Mouse (Mus musculus) forebrain, postnatal 0 days (tissue): ENCODE measurements around the gene Bex3. TPM values are rescaled to one million over a fixed set of nuclear protein-coding genes. Genes with fewer than 3 reads are reported as not detected.
A peak's percentile ranks its signal among the peaks of the same experiment; 100 is the strongest.
"Not testable (repeated sequence)": the region's sequence is repeated elsewhere in the genome, so short reads cannot be mapped to it uniquely, and the experiment has no call there.

Experiments used
- ATAC-seq: fragments of 200-750 bp; cut with Nextera tagmentation; 2 replicates; pipeline ENCODE4 v1.8.0; 2017; ENCODE audit warnings: mild to moderate bottlenecking, moderate library complexity
- DNase-seq: peaks from one replicate; pipeline ENCODE4 v3.0.0-alpha.2; 2015
- H3K27ac ChIP-seq: fragments of 300-500 bp; sonication (generic); 2 replicates; pipeline ENCODE4 v1.5.1; 2014; ENCODE audit warnings: low read depth, mild to moderate bottlenecking, antibody characterized with exemption, low read length, moderate library complexity, mixed read lengths
- H3K27me3 ChIP-seq: fragments of 300-500 bp; sonication (generic); 2 replicates; pipeline ENCODE4 v1.6.1; 2014; ENCODE audit warnings: mild to moderate bottlenecking, low read length, mixed read lengths; ENCODE audit not compliant: insufficient read depth
- H3K36me3 ChIP-seq: fragments of 300-500 bp; sonication (generic); 2 replicates; pipeline ENCODE4 v1.6.1; 2014; ENCODE audit warnings: mild to moderate bottlenecking, moderate library complexity; ENCODE audit not compliant: insufficient read depth
- H3K4me1 ChIP-seq: fragments of 300-500 bp; sonication (generic); 2 replicates; pipeline ENCODE4 v1.6.1; 2014; ENCODE audit warnings: antibody characterized with exemption; ENCODE audit not compliant: insufficient read depth
- H3K4me2 ChIP-seq: fragments of 300-500 bp; sonication (generic); 2 replicates; pipeline ENCODE4 v1.6.1; 2014; ENCODE audit warnings: low read depth, mild to moderate bottlenecking, moderate library complexity
- H3K4me3 ChIP-seq: fragments of 300-500 bp; sonication (generic); 2 replicates; pipeline ENCODE4 v1.5.1; 2014; ENCODE audit warnings: low read depth, low read length, mixed read lengths
- H3K9ac ChIP-seq: fragments of 300-500 bp; sonication (generic); 2 replicates; pipeline ENCODE4 v1.6.1; 2014; ENCODE audit warnings: mild to moderate bottlenecking
- H3K9me3 ChIP-seq: fragments of 300-500 bp; sonication (generic); 2 replicates; pipeline ENCODE4 v1.6.1; 2016; ENCODE audit warnings: low read length
- CTCF ChIP-seq: sonication (generic); IDR thresholded peaks from 2 replicates; pipeline ENCODE4 v1.5.1; 2016; ENCODE audit warnings: antibody characterized with exemption, control low read depth, low read depth
- whole genome bisulfite sequencing: fragments of 180-500 bp; shearing (Covaris S2); extraction: QIAGEN DNeasy Blood & Tissue Kit; methylation state at CpG from one replicate; pipeline ENCODE4 v1.1.7; 2014; 5-methylcytosine and 5-hydroxymethylcytosine counted together
- polyA plus RNA-seq: library from polyadenylated mRNA; unstranded; fragments of >200 nt; fragmentation: Nextera tagmentation; extraction: Ambion mirVana; gene quantifications from 2 replicates; pipeline ENCODE4 v1.2.1, GENCODE M21; 2015
- total RNA-seq: library from RNA; depleted of rRNA; stranded (reverse); fragments of >200 nt; gene quantifications from 2 replicates; pipeline ENCODE4 v1.2.3, GENCODE M21; 2014

Gene Bex3
- total and polyA plus RNA-seq, 2 experiments from 2014 or later: 271 to 782 TPM

DNA sequence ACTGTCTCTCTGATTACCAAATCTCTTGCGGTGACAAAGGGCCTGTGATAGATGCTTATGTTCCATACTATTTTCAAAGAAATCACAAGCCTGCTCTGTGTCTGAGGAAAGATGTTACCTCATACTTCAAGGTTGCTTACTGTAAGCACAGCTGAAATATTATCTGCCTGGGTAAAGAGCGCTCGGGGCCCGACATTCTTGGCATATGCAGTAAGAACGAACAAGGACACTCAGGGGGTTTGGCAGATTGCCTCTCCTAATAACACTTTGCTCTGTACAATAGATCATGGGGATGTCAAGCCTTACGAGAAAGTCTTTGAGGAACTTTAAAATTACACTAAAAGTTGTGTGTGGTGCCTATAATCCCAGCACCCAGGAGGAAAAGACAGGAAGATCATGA is 21.2 kb upstream of the Bex3 start:
- 65% methylated on average over 6 of the region's 6 CpGs for WGBS
- 0 out of 2 replicates have a peak, but pooled peaks cover 2% of the 10 kb centered on the region for H3K36me3 ChIP-seq
- DNase-seq (no peak), ATAC-seq (no peak)
- no peaks in the 10 kb centered on the region for H3K4me1 ChIP-seq
- H3K4me3 ChIP-seq: no peak overlapping the region
- H3K27ac ChIP-seq: no peak overlapping the region
- no peaks in the 10 kb centered on the region for H3K27me3 ChIP-seq
- no peak overlapping the region for H3K9ac ChIP-seq
- H3K4me2 ChIP-seq: no peak overlapping the region
- TF ChIP-seq CTCF: no peak
- H3K9me3 ChIP-seq: no peaks in the 10 kb centered on the region

- no peak for DNase-seq
- no peak overlapping the region for H3K4me3 ChIP-seq
- no peaks in the 10 kb centered on the region for H3K4me1 ChIP-seq
- H3K9me3 ChIP-seq: no peaks in the 10 kb centered on the region
- H3K27ac ChIP-seq: no peak overlapping the region
- H3K36me3 ChIP-seq: 0 out of 2 replicates have a peak, but pooled peaks cover 2% of the 10 kb centered on the region
- no peak for ATAC-seq
- H3K27me3 ChIP-seq: no peaks in the 10 kb centered on the region
- TF ChIP-seq CTCF: no peak
- no peak overlapping the region for H3K4me2 ChIP-seq
- WGBS: 78% methylated on average over 7 of the region's 7 CpGs
- H3K9ac ChIP-seq: no peak overlapping the region
Measured at GRCm38 (mm10) chrX:136249671-136250070, 20.4 kb upstream of the Bex3 start.

- no peak for DNase-seq
- no peaks in the 10 kb centered on the region for H3K27me3 ChIP-seq
- H3K4me3 ChIP-seq: no peak overlapping the region
- no peaks in the 10 kb centered on the region for H3K4me1 ChIP-seq
- no peak for ATAC-seq
- no peak for TF ChIP-seq CTCF
- H3K36me3 ChIP-seq: 0 out of 2 replicates have a peak, but pooled peaks cover 2% of the 10 kb centered on the region
- WGBS: 61% methylated on average over 6 of the region's 6 CpGs
- H3K27ac ChIP-seq: no peak overlapping the region
- no peaks in the 10 kb centered on the region for H3K9me3 ChIP-seq
- no peak overlapping the region for H3K4me2 ChIP-seq
- H3K9ac ChIP-seq: no peak overlapping the region
Measured at GRCm38 (mm10) chrX:136252023-136252729, 17.9 kb upstream of the Bex3 start.

GRCm38 (mm10) chrX:136267720-136268119 is 2.3 kb upstream of the Bex3 start:
- no peak for TF ChIP-seq CTCF
- Histone ChIP-seq H3K9ac (no peak overlapping the region), H3K9me3 (no peaks in the 10 kb centered on the region), H3K4me3 (no peak overlapping the region), H3K4me2 (no peak overlapping the region), H3K36me3 (no peaks in the 10 kb centered on the region), H3K27me3 (no peaks in the 10 kb centered on the region), H3K27ac (no peak overlapping the region), H3K4me1 (no peaks in the 10 kb centered on the region; the same call in 1 of the 2 replicates)
- DNase-seq (no peak), ATAC-seq (no peak)
- 77% methylated on average over 5 of the region's 5 CpGs for WGBS

- TF ChIP-seq CTCF: no peak
Measured at GRCm38 (mm10) chrX:136268173-136268572, 1.9 kb upstream of the Bex3 start.

GRCm38 (mm10) chrX:136270393-136271111 is 499 bp downstream of the Bex3 start:
- Histone ChIP-seq H3K9ac (peak overlapping the region; percentile 51), H3K27ac (peak overlapping the region; percentile 67), H3K4me2 (peak overlapping the region; percentile 46), H3K4me3 (peak overlapping the region; percentile 39)
- peak; percentile 68 for ATAC-seq
- H3K4me1 ChIP-seq, H3K9me3 ChIP-seq, H3K36me3 ChIP-seq, H3K27me3 ChIP-seq: not testable (repeated sequence)
- DNase-seq: peak; percentile 41
- WGBS: 39% methylated on average over 18 of the region's 60 CpGs

More at GRCm38 (mm10) chrX:136268173-136268572, 1.9 kb upstream of the Bex3 start:
- H3K4me2 ChIP-seq: no peak overlapping the region
- WGBS: 82% methylated on average over 4 of the region's 4 CpGs
- H3K27me3 ChIP-seq: no peaks in the 10 kb centered on the region
- no peaks in the 10 kb centered on the region for H3K36me3 ChIP-seq
- H3K27ac ChIP-seq: no peak overlapping the region
- ATAC-seq (no peak), DNase-seq (no peak)
- no peaks in the 10 kb centered on the region; the same call in 1 of the 2 replicates for H3K4me1 ChIP-seq
- no peak overlapping the region for H3K4me3 ChIP-seq
- no peak overlapping the region for H3K9ac ChIP-seq
- no peaks in the 10 kb centered on the region for H3K9me3 ChIP-seq

DNA sequence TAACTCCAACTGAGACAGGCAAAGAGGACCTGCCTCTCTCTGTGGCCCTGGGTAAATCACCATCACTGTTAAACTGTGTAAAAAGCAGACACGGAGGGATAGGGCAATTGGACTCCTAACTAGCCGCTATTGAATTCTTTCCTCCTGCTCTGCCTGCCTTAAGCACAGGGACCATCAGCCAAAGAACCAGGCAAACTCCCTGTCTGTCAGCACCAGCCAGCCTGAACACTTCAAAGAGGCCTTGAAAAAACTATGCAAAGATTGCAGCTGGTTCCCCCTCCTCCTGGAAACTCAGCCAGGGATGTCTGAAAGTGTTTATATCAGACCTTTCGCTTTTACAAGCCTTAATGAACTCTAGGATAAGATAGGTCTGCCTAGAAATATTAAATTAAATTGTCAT is 4.5 kb downstream of the Bex3 start:
- Histone ChIP-seq H3K27ac (no peak overlapping the region), H3K9me3 (no peaks in the 10 kb centered on the region), H3K9ac (no peak overlapping the region), H3K4me1 (no peaks in the 10 kb centered on the region; the same call in 1 of the 2 replicates), H3K4me3 (no peak overlapping the region), H3K36me3 (no peaks in the 10 kb centered on the region), H3K4me2 (no peak overlapping the region), H3K27me3 (no peaks in the 10 kb centered on the region)
- TF ChIP-seq CTCF: no peak
- DNase-seq (no peak), ATAC-seq (no peak)
- WGBS: 25% methylated on average over 3 of the region's 3 CpGs
